Mouse (Mus musculus) MEL (cell line): ENCODE results near the gene Man1b1.

Experiments
- CHD1 ChIP-seq: IDR thresholded peaks from 2 replicates; pipeline ENCODE4 v1.6.1; 2012; ENCODE audit warnings: low read depth, mild to moderate bottlenecking, inconsistent platforms, low read length, improper control_type of control experiment
- CTCF ChIP-seq, 3 experiments: IDR thresholded peaks in 2 of 3; conservative IDR thresholded peaks in 1 of 3; 2 replicates each; pipeline ENCODE4 v1.5.1; 2011 to 2012; ENCODE audit warnings: low read length in 3 of 3, low read depth in 2 of 3, mild to moderate bottlenecking in 2 of 3, improper control_type of control experiment in 1 of 3, inconsistent platforms in 1 of 3, mixed read lengths in 1 of 3, moderate library complexity in 1 of 3; ENCODE audit not compliant: control insufficient read depth in 1 of 3, insufficient read depth in 1 of 3, poor library complexity in 1 of 3, severe bottlenecking in 1 of 3
- RAD21 ChIP-seq: IDR thresholded peaks from 2 replicates; pipeline ENCODE4 v1.6.1; 2011; ENCODE audit warnings: mild to moderate bottlenecking, low read depth, low read length, improper control_type of control experiment
- SIN3A ChIP-seq: IDR thresholded peaks from 2 replicates; pipeline ENCODE4 v1.6.1; 2012; ENCODE audit warnings: low read length, improper control_type of control experiment, inconsistent platforms
- TAL1 ChIP-seq: IDR thresholded peaks from 2 replicates; pipeline ENCODE4 v1.6.1; 2012; ENCODE audit warnings: mild to moderate bottlenecking, inconsistent platforms, low read length, moderate library complexity, mixed read lengths
- ZC3H11A ChIP-seq: IDR thresholded peaks from 2 replicates; pipeline ENCODE4 v1.6.1; 2012; ENCODE audit warnings: low read depth, mild to moderate bottlenecking, inconsistent platforms, low read length, improper control_type of control experiment

DNA sequence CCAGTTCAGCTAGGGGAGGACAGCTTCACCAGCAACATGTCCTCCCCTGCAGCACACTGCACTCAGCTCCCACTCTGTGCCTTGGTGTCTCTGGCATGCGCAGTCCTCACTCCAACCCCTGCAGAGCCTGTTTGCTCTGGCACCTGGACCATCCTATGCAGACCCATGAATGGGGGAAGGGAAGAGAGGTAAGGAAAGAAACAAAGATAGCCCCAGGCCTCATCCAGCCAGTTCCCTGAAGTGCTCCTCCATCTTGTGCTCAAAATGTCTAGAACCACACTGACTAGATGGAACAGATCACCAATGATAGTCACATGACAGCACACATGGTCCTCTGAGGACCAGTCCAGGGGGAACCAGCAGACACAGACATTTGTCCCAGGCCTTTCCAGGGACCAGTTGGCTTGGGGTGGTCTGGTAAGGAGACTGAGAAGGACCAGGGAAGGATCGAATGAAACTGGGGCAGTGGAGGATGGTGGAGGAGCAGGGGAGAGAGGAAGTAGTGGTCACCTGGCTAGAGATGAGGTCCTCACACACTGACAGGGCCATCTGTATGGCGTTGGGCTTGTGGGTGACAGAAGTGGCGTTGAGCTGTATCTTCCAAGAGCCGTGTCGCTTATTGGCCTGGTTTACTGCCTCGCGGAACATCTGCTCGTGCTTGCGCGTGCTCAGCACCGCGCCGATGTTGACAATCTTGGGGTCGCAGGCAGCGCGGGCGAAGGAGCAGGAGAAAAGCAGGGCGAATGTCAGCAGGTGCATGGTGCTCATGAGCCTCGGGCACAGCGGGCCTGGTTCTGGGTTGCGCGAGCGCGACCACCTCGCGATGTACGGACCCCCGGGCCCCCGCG lies 13.8 kb upstream of the Man1b1 start:
- TF ChIP-seq TAL1 (no peak), RAD21 (no peak), CTCF (IDR thresholded peaks at IDR 0.05 in 2 of 3, conservative IDR thresholded peaks at IDR 0.05 in 1 of 3; ENCODE audit: control insufficient read depth in 1 of 3, insufficient read depth in 1 of 3, low read depth in 2 of 3, low read length in 3 of 3, poor library complexity in 1 of 3, severe bottlenecking in 1 of 3) (no peak), SIN3A (no peak), ZC3H11A (no peak), CHD1 (no peak)
